Mouse (Mus musculus) stomach, embryonic 15.5 days (tissue): ENCODE data around the gene Ncoa1. TPM values are rescaled to one million over a fixed set of nuclear protein-coding genes. Genes with fewer than 3 reads are reported as not detected.

Experiments used
- ATAC-seq: fragments of 200-750 bp; cut with Nextera tagmentation; 2 replicates; pipeline ENCODE4 v1.8.0; 2017; ENCODE audit warnings: low read depth, moderate number of reproducible peaks, moderate TSS enrichment; ENCODE audit not compliant: insufficient read depth, low FRiP score
- H3K27ac ChIP-seq: fragments of 300-500 bp; sonication (generic); 2 replicates; pipeline ENCODE4 v1.5.1; 2015; ENCODE audit warnings: mild to moderate bottlenecking, inconsistent platforms
- H3K27me3 ChIP-seq: fragments of 300-500 bp; sonication (generic); replicated peaks from 2 replicates; pipeline ENCODE4 v1.6.1; 2015; ENCODE audit warnings: inconsistent platforms
- H3K36me3 ChIP-seq: fragments of 300-500 bp; sonication (generic); 2 replicates; pipeline ENCODE4 v1.6.1; 2015; ENCODE audit warnings: inconsistent platforms
- H3K4me1 ChIP-seq: fragments of 300-500 bp; sonication (generic); 2 replicates; pipeline ENCODE4 v1.6.1; 2015; ENCODE audit warnings: inconsistent platforms
- H3K4me2 ChIP-seq: fragments of 300-500 bp; sonication (generic); 2 replicates; pipeline ENCODE4 v1.6.1; 2015; ENCODE audit warnings: mild to moderate bottlenecking, inconsistent platforms
- H3K4me3 ChIP-seq: fragments of 300-500 bp; sonication (generic); replicated peaks from 2 replicates; pipeline ENCODE4 v1.5.1; 2015; ENCODE audit warnings: inconsistent platforms
- H3K9ac ChIP-seq: fragments of 300-500 bp; sonication (generic); 2 replicates; pipeline ENCODE4 v1.6.1; 2015; ENCODE audit warnings: inconsistent platforms
- H3K9me3 ChIP-seq: fragments of 300-500 bp; sonication (generic); 2 replicates; pipeline ENCODE4 v1.6.1; 2016; ENCODE audit warnings: inconsistent platforms
- WGBS: fragments of 180-500 bp; shearing (Covaris S2); methylation state at CpG from one replicate; pipeline ENCODE4 v1.1.7; 2015; 5-methylcytosine and 5-hydroxymethylcytosine counted together
- polyA plus RNA-seq: library from polyadenylated mRNA; unstranded; fragments of >200 nt; fragmentation: Nextera tagmentation; extraction: Ambion mirVana; gene quantifications from 2 replicates; pipeline ENCODE4 v1.2.1, GENCODE M21; 2015

Gene Ncoa1
- polyA plus RNA-seq, 1 experiment from 2014 or later, result 8.3 TPM

DNA sequence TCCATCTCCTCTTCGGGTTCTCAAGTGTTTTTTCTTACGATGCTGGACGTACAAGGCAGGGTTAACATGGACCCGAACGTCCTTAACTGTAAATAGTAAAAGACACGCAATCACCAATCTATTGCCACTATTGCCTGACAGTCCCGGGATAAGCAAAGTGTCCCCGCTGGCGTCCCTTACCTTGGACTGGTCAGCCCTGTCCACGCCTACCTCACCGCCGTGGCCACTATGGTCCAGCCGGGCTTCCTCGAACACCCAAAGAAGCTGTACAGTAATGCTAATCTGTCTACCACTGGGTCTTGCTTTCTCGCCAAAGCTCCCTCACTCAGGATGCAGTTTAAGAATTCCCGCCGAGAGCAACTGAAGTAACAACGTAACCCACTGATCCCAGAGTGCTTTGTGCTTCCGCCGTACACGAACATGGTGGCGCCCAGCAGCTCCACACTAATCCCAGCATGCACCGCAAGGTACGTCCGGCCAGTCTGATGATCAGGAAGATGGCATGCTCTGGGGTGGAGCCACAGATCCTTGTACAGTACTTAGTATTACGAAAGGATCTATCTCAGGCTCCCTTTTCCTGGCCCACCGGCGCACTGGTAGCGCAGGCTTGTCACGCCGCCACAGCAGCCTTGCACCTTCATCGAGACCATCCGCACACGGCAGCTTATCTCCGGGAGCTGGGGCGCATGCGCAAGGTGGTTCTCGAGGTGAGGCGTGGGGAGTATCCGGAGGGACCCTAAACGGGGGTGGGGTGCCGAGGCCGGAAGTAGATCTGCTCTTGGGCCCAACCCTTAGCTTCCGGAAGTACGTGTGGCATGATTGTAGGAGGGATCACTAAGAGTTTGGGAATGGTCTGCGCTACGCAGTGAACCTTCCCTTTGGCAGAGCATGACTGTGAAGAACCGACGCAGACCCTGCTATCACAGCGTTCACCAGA, 243.1 kb downstream of the Ncoa1 start, which contains the start of the genes Ptrhd1 and Cenpo:
Gene Ptrhd1, plus strand, starts transcription at position 456 of the 937 bp plus-strand sequence.
Gene Cenpo, minus strand, starts transcription at position 723 of the 937 bp plus-strand sequence.
- Histone ChIP-seq H3K9ac (peak within 1 kb of the TSS; percentile 60), H3K4me3 (peak within 1 kb of the TSS; percentile 77), H3K27me3 (no peaks in the 10 kb centered on the region), H3K4me2 (peak within 1 kb of the TSS; percentile 66), H3K36me3 (peaks cover 3% of the 10 kb centered on the region; the same call in 1 of the 2 replicates), H3K4me1 (0 out of 2 replicates have a peak, but pooled peaks cover 9% of the 10 kb centered on the region), H3K9me3 (no peaks in the 10 kb centered on the region), H3K27ac (peak within 1 kb of the TSS; percentile 98)
- under 1% methylated on average over 50 of the region's 50 CpGs for WGBS
- ATAC-seq, result peak; percentile 96

DNA sequence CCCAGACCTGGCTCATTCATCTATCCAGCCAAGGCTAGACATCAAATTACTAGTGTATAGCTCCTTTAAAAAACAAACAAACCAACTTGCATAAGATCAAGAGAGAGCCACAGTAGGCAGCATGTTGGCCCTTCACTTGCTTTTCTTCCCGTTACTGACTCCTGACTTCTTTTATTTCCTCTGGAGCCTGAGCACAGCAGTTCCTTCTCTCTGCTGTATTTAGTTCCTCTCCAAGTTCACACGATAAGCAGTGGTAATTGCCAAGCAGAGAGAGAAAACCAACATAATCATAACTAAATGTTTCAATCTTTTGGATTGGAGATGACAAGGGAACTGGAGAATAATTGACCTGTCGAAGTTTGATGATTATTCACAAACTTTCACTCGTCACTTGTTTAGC, 244.2 kb downstream of the Ncoa1 start:
- Histone ChIP-seq H3K4me3 (peak overlapping the region; percentile 77), H3K4me1 (0 out of 2 replicates have a peak, but pooled peaks cover 9% of the 10 kb centered on the region), H3K9me3 (no peaks in the 10 kb centered on the region), H3K4me2 (peak overlapping the region; percentile 58), H3K27me3 (no peaks in the 10 kb centered on the region), H3K9ac (no peak overlapping the region), H3K27ac (no peak overlapping the region), H3K36me3 (peaks cover 7% of the 10 kb centered on the region; the same call in 1 of the 2 replicates)
- ATAC-seq, result no peak
- WGBS, result 32% methylated on average over 4 of the region's 4 CpGs

GRCm38 (mm10) chr12:4230156-4230555, 246.8 kb downstream of the Ncoa1 start:
- no peaks in the 10 kb centered on the region for H3K27me3 ChIP-seq
- H3K36me3 ChIP-seq, result peaks cover 24% of the 10 kb centered on the region
- H3K27ac ChIP-seq, result no peak overlapping the region
- no peak overlapping the region for H3K4me3 ChIP-seq
- H3K9ac ChIP-seq, result no peak overlapping the region
- 94% methylated on average over 7 of the region's 7 CpGs for WGBS
- ATAC-seq, result no peak
- 0 out of 2 replicates have a peak, but pooled peaks cover 9% of the 10 kb centered on the region for H3K4me1 ChIP-seq
- no peaks in the 10 kb centered on the region for H3K9me3 ChIP-seq
- no peak overlapping the region for H3K4me2 ChIP-seq

DNA sequence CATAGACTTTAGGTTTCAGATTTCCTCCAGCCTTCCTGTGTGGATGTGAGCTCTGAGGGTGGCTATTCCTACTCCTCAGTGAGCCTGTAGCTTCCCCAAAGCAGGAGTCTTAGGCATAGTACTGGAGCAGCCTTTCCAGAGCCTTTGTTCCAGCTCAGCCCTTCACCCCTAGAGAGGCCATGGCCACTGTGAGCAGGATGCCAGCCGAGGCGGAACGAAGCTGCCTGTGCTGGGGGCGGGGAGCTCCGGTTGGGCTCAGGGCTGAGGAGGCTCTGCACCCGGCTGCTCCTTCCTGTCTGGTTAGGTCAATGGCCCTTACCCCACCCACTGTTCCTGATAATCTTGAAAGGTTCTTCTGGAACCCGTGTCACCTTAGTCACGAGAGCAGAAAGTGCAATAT, 264.1 kb downstream of the Ncoa1 start:
- Histone ChIP-seq H3K9ac (no peak overlapping the region), H3K27me3 (no peaks in the 10 kb centered on the region), H3K9me3 (no peaks in the 10 kb centered on the region), H3K4me3 (no peak overlapping the region), H3K4me2 (no peak overlapping the region), H3K4me1 (no peaks in the 10 kb centered on the region), H3K36me3 (peaks cover 26% of the 10 kb centered on the region; the same call in 1 of the 2 replicates), H3K27ac (no peak overlapping the region)
- 71% methylated on average over 8 of the region's 8 CpGs for WGBS
- ATAC-seq, result no peak

- 83% methylated on average over 9 of the region's 9 CpGs for WGBS
- H3K27me3 ChIP-seq, result no peaks in the 10 kb centered on the region
- H3K4me1 ChIP-seq, result no peaks in the 10 kb centered on the region
- H3K9me3 ChIP-seq, result no peaks in the 10 kb centered on the region
- H3K27ac ChIP-seq, result no peak overlapping the region
- no peak overlapping the region for H3K9ac ChIP-seq
- no peak overlapping the region for H3K4me2 ChIP-seq
- peaks cover 29% of the 10 kb centered on the region; the same call in 1 of the 2 replicates for H3K36me3 ChIP-seq
- ATAC-seq, result no peak
- H3K4me3 ChIP-seq, result no peak overlapping the region
Observed at GRCm38 (mm10) chr12:4211174-4211573, 265.8 kb downstream of the Ncoa1 start.

DNA sequence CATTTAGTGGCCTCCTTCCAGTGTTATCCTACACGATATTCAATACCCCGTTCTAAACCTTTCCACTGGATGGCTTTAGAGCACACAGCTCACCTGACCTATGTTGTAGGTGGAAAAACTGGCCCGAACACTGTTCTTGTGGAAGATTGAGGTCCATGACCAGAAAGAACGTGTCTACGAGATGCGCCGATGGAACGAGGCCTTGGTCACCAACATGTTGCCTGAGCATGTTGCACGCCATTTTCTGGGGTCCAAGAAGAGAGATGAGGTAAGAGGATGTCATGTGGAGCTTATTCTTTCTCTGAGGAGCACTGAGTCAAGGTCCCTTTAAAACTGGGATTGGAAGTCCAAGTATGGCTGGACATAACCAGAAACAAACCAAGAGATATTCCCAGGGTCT, 267.8 kb downstream of the Ncoa1 start:
- Histone ChIP-seq H3K27ac (no peak overlapping the region), H3K9me3 (no peaks in the 10 kb centered on the region)
- no peak for ATAC-seq

DNA sequence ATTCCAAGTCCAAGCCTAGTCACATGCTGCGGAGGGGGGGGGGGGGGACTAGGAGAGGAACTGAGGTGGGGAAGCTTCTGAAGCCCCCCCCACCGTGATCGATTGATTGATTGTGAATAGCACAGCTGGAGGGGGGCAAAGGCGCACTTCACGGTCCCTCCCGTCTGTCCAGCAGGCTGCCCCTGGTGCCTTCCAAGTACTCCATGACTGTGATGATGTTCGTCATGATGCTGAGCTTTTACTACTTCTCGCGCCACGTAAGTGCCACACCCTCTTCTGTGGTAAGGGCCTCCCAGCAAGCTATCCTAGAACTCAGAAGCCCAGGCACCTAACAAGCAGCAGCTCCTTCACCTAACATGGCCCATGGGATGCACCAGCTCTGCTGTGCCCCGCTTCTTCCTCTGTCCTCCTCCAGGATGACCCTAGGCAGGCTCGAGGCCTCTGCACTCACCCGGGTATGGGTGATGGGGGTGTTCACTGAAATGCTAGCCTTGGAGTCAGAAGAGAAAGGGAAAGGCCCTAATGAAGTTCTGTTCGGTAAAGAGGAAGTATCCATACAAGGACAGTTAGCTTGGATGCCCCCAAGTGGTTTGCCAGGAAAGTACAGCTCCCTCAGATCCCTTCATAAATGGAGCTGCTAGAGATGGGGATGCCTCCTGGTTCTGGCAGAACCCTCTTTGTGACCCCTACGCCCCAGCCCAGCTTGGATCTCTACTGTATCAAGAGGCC, 268.4 kb downstream of the Ncoa1 start:
- no peaks in the 10 kb centered on the region for H3K4me1 ChIP-seq
- no peak for ATAC-seq
- no peak overlapping the region for H3K9ac ChIP-seq
- H3K27ac ChIP-seq, result no peak overlapping the region
- H3K4me3 ChIP-seq, result no peak overlapping the region
- H3K4me2 ChIP-seq, result no peak overlapping the region
- H3K9me3 ChIP-seq, result no peaks in the 10 kb centered on the region
- 79% methylated on average over 15 of the region's 15 CpGs for WGBS
- H3K36me3 ChIP-seq, result peaks cover 25% of the 10 kb centered on the region; the same call in 1 of the 2 replicates
- no peaks in the 10 kb centered on the region for H3K27me3 ChIP-seq

More for the DNA sequence above, 267.8 kb downstream of the Ncoa1 start:
- no peaks in the 10 kb centered on the region for H3K4me1 ChIP-seq
- no peak overlapping the region for H3K4me3 ChIP-seq
- WGBS, result 93% methylated on average over 9 of the region's 9 CpGs
- H3K27me3 ChIP-seq, result no peaks in the 10 kb centered on the region
- peaks cover 25% of the 10 kb centered on the region; the same call in 1 of the 2 replicates for H3K36me3 ChIP-seq
- no peak overlapping the region for H3K9ac ChIP-seq
- no peak overlapping the region for H3K4me2 ChIP-seq

GRCm38 (mm10) chr12:4206106-4206505, 270.9 kb downstream of the Ncoa1 start:
- H3K9me3 ChIP-seq, result no peaks in the 10 kb centered on the region
- H3K4me3 ChIP-seq, result no peak overlapping the region
- H3K9ac ChIP-seq, result no peak overlapping the region
- no peak overlapping the region for H3K27ac ChIP-seq
- 91% methylated on average over 11 of the region's 11 CpGs for WGBS
- H3K4me2 ChIP-seq, result no peak overlapping the region
- ATAC-seq, result no peak
- H3K36me3 ChIP-seq, result peaks cover 22% of the 10 kb centered on the region; the same call in 1 of the 2 replicates
- no peaks in the 10 kb centered on the region for H3K27me3 ChIP-seq
- no peaks in the 10 kb centered on the region for H3K4me1 ChIP-seq

DNA sequence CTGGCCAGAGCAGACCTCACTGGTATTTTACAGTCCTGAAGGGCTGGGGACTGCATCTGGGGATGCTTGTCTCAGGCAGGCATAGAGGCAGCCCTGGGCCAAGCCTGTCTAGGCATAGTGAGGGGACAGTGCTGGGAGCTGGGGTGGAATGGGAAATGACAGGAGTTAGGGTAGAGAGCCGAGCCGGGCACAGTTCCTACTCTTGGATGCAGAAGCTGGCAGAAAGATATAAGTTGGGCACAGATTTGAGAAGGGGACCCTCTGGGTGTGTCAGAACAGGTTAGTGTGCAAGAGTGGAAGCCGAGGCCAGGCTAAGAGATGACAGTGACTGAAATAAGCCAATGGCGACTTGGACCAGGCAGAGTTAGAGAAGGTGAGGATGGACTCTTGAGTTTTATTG, 274.8 kb downstream of the Ncoa1 start:
- H3K9me3 ChIP-seq, result no peaks in the 10 kb centered on the region
- no peak overlapping the region for H3K4me3 ChIP-seq
- no peak overlapping the region for H3K4me2 ChIP-seq
- WGBS, result 83% methylated on average over 4 of the region's 4 CpGs
- no peaks in the 10 kb centered on the region for H3K27me3 ChIP-seq
- ATAC-seq, result no peak
- H3K36me3 ChIP-seq, result peaks cover 8% of the 10 kb centered on the region; the same call in 1 of the 2 replicates
- H3K4me1 ChIP-seq, result no peaks in the 10 kb centered on the region
- H3K9ac ChIP-seq, result no peak overlapping the region
- no peak overlapping the region for H3K27ac ChIP-seq

DNA sequence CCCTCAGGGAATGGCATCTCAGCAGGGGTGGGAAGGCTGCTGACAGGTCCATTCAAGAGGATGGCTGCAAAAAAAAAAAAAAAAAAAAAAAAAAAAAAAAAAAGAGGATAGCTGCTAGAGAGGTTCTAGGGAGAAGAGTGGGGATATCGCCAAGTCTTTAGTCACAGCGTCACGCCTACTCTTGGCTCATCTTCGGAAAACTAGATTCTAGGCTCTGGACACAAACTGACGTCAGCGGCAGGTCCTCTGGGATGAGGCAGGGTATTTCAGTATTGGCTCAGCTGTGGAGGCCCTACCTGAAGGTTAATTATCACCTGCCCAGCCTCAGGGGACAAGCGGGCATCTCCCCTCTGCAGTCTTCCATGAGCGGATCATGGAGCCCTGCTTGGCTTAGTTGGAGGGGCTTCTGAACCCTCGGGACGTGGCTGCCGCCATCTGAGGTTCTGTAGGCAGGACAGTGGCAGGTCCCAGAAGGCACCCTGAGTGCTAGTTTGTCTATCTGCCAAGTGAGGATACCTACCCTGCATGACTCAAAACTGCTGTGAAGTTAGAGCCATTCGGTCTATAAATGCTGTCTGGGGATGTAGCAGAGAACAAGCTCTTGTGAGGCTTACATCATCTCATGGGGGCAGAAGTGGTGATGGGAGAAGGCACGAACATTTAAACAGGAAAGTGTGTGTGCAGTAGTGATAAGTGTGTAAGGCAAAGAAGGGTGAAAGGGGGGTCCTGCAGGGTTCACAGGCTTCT, 275.4 kb downstream of the Ncoa1 start:
- WGBS, result 89% methylated on average over 13 of the region's 13 CpGs
- H3K4me2 ChIP-seq, result no peak overlapping the region

GRCm38 (mm10) chr12:4199271-4199670, 277.7 kb downstream of the Ncoa1 start:
- no peak overlapping the region for H3K4me2 ChIP-seq
- H3K4me1 ChIP-seq, result no peaks in the 10 kb centered on the region
- ATAC-seq, result no peak
- WGBS, result 92% methylated on average over 11 of the region's 11 CpGs
- H3K9ac ChIP-seq, result no peak overlapping the region
- H3K9me3 ChIP-seq, result no peaks in the 10 kb centered on the region
- 0 out of 2 replicates have a peak, but pooled peaks cover 3% of the 10 kb centered on the region for H3K36me3 ChIP-seq
- H3K27me3 ChIP-seq, result no peaks in the 10 kb centered on the region
- no peak overlapping the region for H3K4me3 ChIP-seq
- no peak overlapping the region for H3K27ac ChIP-seq

More for the DNA sequence above, 275.4 kb downstream of the Ncoa1 start:
- no peak for ATAC-seq
- Histone ChIP-seq H3K27me3 (no peaks in the 10 kb centered on the region), H3K27ac (no peak overlapping the region), H3K36me3 (peaks cover 4% of the 10 kb centered on the region; the same call in 1 of the 2 replicates), H3K9ac (no peak overlapping the region), H3K4me3 (no peak overlapping the region), H3K9me3 (no peaks in the 10 kb centered on the region), H3K4me1 (no peaks in the 10 kb centered on the region)
